Mouse (Mus musculus): ENCODE measurements around the gene Pde3a.

Gene Pde3a

DNA sequence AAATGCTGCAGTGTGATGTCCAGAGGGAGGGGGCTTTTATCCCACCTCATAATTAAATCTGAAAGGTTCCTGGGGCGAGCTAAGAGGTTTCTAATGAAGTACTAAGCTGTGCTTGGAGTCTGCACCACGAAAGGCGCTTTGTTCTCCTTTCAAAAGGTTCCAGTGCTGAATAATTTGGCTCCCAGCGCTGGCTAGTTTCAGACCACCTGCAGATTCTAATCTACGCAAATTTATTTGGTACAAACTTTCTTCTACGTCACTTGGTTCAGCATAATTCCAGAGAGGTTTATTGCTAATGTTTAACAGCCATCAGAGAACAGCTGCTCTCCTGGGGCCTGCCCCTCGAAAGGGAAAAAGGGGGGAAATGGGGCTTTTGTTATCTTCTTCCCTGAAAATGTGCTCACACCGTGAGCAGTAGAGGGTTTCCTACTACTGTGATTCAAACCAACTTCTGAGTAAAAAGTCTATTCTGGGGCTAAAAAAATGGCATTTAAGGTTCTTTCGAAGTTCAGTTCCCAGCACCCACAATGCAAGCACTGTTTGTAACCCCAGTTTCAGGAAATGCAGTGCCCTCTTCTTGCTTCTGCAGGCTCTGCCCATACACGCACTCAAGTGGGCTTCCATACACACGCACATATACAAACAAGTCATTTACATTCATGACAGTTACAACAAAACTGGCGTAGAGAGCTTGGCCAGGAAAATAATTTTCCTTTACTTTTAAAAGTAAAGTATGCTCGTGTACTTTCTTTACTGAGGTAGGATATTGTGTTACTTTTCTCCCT is 246.8 kb downstream of the Pde3a start:
- DNase-seq (ENCODE audit: low spot score in 2 of 2), result no peak

DNA sequence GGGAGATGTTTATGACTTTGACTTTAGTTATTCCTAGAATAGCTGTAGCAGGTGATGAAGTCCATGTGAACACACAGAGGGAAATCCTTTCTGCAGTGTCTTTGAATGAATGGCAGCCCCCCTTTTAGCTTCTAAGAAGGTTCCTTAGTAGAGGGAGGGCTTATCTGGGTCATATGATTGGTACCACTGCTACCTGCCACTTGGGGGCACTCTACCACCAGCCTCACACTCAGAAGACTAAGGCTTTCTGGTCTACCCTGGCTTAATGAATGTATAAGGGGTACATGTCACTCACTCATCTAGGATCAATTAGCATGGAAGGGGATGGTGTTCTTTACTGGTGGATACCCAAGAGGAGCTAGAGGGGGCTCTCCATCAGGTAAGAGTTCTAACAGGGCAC is 250.4 kb downstream of the Pde3a start:
- no peak for DNase-seq (ENCODE audit: low spot score in 2 of 2)

DNA sequence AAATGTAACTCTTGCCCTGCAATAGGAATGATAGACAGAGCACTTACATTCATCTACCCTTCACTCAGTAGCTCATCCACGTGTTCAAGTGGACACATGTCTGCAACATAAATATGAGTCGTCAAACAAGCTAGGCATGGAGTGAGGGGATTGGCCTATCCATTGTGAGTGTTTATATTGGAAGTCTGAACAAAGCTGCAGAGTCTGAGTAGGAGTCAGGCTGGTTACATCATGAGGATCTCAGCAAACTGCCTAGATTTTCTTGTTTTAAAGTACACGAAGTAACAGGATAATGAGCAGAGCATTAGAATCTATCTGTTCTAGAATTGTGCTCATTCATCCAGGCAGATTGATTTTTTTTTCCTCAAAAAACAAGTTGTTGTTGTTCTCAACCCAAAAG is 252.1 kb downstream of the Pde3a start:
- DNase-seq (ENCODE audit: low spot score in 2 of 2), result no peak

DNA sequence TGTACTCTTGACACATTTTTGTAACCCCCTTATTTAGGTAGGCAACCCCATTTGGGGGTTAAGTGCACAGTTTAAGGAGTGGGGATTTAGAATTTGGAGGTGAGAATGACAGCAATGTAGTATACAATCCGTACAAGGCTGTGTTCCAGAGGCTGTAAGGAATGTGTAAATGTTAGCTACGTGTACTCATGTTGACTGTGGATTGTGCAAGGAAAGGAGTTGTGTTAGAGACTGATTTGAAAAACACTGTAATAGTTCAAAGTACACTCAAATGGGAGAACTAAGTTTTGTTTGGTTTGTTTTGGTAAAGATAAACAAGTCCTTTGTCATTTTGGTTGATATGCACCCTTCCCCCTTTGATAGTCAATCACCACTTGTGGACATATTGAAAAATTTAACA is 273.5 kb downstream of the Pde3a start:
- DNase-seq (ENCODE audit: low spot score in 2 of 2), result no peak

DNA sequence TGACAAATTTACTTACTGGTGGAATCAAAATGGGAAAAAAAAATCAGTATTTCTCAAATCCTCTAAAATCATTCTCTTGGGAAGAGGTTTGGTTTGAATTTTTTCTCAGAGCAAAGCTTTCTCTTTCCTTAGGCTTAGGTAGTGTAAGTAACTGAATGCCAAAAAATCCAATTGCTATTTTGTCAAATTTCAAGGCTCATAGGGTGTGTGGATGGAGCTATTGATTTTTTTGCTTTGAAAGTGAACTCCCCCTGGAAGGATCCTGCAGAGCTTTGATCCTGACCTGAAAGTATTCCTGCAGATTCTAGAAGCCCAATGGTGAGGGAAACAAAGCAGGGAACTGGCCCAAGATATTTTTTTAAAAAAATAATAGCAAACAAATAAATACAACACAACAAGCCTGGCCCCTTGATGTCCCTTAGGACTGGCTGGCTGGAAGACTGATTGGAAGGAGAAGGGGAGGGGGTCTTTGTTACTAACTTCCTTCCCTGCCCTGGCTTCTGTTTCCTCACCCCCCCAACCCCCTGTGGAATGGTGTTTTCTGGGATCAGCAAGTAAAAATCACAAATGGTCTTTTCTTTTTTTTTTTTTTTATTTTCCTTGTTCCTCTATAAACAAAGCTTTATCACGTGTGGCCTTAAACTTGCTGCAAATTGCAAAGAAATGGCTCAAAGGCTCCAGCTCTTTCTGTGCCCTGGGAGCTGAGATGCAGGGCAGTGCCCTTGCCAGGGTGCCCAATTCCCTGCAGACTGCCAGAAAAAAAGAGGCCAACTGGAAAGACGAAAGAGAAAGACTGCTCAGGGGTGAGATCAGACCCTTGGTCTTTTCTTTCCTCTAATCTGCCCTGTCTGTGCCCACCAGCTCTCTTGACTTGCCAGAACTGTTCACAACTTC is 274.9 kb downstream of the Pde3a start, which contains the start of gene Slco1c1:
TSS of gene Slco1c1 (plus strand) at position 622 of the 894 bp plus-strand sequence.
- DNase-seq (ENCODE audit: low spot score in 2 of 2), result no peak

DNA sequence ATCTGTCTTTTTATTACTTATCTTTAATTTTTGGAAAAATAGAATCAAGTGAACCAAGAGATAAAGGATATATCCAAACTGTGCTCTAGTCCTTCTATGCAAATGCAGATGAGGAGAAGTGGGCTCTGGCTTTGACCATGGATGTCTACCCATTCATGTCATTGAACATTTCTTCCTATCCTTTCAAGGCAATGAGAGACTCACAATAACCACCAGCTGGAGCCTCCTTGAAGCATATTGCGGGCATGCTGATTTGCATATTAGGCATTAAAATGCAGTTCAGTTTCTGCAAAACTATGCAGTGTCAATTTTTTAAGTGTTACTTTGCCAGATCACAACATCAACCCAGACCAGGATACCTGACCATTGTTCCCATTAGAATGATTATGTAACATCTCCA is 276.7 kb downstream of the Pde3a start:
- DNase-seq (ENCODE audit: low spot score in 2 of 2), result no peak

DNA sequence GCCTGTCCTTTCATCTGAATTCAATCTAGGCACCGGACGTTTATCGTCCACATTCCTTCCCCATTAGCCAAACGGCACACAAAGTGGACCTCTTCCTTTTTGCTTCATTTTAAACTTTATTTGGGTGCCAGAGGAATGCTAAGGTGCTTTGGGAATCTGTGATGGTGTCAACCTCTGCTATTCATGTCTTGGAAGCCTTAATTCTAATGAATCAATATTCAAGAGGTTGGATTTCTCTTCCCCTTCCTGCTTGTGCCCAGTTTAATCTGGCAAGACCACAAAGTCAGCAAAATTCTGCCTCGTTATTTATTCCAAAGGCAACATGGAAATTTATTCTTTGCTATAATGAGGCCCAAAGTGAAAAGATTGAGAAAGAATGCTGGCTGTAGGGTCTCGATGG is 281.8 kb downstream of the Pde3a start:
- no peak for DNase-seq (ENCODE audit: low spot score in 2 of 2)

DNA sequence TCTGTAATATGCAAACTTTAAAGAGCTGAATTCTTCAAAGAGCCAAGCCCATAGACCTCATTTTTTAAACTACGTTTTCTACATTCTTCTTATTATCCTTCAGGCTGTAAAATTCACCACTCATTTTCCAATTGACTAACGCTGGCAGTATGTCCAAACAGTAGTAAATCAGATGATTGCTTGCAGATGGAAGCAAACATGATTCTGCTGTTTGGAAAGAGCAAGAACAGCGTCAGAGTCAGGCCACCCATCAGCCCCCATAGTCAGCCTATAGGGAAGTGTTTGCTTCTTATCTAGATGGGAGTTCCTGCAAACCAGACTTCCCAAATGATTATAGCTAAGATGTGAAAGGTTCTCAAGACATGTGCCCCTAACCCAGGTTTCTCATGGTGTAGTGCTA is 288.2 kb downstream of the Pde3a start:
- no peak for DNase-seq (ENCODE audit: low spot score in 2 of 2)

DNA sequence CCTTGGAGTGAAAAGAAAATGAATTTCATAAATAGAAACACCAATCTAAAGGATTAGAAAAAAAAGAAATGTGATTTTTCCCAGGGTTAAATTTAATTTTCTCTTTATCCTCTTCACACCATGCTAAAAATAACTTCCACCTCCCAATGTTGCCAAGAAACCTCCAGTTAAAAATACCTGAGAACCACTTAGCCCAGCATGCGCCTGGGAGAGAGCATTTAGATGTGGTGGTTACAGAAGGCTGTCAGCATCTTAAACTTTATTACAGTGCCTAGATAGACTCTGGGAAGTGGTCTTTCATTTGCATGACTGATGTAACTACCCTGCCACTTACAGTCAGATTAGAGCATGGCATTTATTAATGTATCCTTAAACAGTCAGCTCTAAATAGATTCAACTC is 292.1 kb downstream of the Pde3a start:
- no peak for DNase-seq (ENCODE audit: low spot score in 2 of 2)

DNA sequence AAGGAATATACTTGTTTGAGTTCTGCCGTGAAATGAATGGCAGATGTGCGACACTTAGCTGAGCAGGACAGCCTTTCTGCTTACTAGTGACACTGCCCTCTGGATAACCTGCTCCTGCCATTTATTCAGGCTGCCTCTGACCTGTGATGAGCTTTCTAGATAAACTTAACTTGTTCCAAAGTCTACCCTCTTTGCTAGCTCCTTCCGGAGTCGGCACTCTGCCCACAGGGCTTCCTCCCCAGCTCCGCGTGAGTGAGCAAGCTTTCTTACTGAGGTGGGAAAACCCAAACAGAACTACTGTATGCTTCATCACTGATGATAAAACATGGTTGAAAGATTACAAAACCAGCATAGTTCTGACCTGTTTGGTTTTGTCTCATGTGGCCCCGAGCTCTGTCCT is 294.3 kb downstream of the Pde3a start:
- DNase-seq (ENCODE audit: low spot score in 2 of 2), result no peak

Data from spleen, postnatal 10 days (tissue).